Mouse (Mus musculus) erythroblast, adult 5-6 weeks (primary cell): ENCODE measurements around the gene Rbfox1. TPM values are rescaled to one million over a fixed set of nuclear protein-coding genes. Genes with fewer than 3 reads are reported as not detected.

Experiments used
- ATAC-seq: replicated peaks from 2 replicates; pipeline ENCODE4 v1.8.0; 2016; ENCODE audit warnings: moderate number of reproducible peaks, mild to moderate bottlenecking, moderate TSS enrichment, inconsistent platforms; ENCODE audit not compliant: poor library complexity, low FRiP score, severe bottlenecking
- total RNA-seq, 2 experiments: library from RNA; stranded (forward) in 1 of 2; stranded (reverse) in 1 of 2; fragments of 150-400 nt in 1 of 2; fragments of 200-764, 138-1000 nt in 1 of 2; gene quantifications; 2 replicates each; pipeline versions ENCODE4 v1.2.3 to v1.2.4; 2015 to 2017; ENCODE audit warnings: low replicate concordance in 2 of 2

Gene Rbfox1
- total RNA-seq, 2 experiments from 2014 or later = not detected

DNA sequence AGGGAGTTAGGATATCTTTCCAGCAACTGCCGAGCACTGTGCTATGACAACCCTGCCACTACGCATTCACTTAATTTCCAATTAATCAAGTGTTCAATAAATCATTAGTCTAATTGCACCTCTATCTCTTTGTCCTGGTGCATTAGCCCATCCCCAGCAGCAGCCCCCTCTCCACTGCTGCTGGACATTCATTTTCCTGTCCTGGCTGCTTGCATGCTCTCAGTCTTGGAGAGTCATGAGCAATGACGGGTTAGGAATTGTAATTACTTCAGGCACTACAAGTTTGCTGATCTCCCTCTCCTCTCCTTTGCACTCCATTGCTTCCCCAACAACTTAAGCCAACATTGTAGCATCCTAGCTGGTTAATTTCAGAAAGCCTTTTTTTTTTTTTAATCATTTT, 646.3 kb downstream of the Rbfox1 start:
- no peak for ATAC-seq

DNA sequence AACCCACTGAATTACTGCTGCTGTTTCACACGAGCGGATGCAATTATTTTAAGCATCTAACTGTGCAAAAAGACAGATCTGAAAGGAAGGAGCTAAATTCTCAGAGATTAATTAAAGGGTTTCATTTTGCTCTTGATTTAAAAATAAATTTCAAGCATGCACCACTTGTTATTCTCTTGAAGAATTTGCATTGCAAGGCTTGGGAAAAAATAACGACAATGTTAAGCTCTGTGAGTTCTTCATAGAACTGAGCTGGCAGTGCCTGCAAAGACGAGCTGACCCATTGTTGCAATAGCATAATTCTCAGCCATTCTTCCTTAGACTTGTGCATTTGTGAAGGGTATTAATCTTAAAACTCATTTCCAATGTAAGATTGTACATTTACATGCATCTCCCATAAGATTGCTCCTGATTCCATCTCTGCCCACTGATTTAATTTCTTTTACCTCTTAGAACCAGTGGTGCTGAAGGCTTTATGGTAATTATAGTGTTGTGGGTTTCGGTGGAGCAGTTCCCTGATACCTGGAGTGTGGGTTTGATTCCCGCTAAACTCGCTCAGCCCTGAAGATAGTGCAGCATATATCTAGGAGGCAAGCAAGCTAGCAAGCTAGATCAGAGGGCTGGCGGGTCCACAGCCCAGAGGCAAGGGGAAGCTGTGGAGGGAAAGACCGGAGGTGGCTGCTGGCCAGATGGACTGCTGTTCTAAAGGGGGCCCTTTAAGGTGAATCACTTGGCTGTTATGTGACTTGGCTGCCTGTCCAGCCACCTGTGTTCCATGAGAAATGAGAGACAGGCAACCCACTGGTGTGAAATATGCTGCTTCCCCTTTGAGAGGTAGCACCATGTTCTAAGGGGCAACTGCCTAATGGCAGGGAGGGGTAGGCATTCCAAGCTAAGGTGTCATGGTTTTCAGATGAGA, 647.2 kb downstream of the Rbfox1 start:
- no peak for ATAC-seq

DNA sequence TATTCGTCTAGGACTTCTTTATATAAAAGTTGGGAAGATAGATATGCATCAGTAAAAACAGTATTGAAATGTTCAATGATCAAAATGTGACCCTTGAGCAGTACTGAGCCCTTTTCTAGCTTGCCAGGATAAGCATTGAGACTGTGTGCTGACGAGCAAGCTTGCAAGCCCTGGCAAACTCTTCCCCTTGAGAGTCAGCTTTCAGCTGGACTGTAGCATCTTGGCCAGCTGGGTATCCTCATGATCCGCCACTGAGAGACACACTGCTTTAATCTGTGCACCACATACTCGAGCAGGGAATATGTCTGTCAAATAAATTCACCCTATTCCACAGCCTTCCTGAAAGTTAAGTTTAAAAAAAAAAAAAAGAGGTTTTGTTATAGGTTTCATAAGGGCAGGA, 670.6 kb downstream of the Rbfox1 start:
- no peak for ATAC-seq

DNA sequence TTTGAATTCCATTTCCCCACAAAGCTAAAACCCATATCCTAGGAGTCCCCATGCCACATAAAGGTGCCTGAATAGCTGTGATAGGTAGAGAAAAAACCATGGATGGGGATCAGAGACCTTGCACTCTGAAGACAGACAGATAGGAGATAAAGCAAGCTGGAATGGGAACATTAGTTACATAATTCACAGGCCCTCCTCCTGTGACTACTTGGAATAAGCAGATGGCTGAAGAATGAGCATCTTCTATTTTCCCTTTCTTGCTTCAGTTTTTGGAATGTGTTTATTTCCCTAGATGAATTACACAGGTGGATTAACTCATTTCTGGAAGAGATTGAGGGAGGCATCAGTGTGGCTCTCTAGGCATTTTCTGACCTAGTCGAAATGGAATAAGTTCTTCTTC, 672.6 kb downstream of the Rbfox1 start:
- ATAC-seq = no peak

DNA sequence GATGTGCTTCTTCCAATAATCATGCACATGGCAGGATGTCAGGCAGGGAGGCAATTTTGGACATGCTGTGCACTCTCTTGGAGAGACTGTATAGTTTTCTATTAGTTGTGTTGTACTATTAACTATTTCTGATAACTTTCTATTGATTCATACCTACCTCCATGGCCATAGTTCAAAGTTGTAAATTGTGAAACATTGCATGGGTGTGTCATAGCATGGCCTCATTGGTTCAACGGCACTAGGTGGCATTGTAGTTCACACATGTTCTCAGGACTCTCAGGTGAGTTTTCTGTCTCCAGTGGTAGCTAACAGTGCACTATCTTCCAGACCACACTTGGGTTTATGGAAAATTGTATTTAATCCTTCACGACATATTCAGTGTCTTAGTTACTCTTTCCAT, 699.5 kb downstream of the Rbfox1 start:
- no peak for ATAC-seq

DNA sequence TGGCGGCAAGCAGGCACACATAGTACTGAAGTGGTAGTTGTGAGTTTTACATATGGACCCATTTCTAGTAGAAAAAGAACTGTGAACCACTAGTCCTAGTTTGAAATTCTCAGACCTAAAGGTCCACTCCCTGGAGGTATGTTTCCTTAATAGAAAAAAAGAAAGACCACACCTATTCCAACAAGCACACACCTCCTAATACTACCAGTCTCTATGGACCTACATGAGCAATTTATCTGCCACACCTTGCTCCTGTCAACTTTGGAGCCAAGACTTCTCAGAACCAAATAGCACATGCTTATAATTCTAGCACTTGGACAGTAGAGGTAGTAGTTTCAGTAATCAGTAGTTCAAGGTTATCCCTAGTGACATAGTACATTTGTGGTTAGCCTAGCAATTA, 700.0 kb downstream of the Rbfox1 start:
- no peak for ATAC-seq

DNA sequence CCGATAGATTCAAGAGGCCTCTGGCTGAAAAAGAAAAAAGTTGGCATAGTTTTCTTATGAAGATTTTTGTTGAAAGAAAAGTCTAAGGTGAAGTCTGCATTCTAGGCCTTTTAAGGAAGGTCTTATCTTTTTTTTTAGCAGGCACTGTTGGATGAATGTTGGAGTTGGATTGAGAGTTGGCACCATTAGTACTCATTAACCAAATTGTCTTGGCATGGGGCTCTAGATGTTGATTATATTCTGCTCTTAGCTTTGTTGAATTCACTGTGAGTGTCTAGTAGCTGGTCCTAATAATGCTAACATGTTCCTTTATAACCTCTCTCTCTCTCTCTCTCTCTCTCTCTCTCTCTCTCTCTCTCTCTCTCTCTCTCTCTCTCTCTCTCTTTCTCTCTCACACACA, 731.4 kb downstream of the Rbfox1 start:
- ATAC-seq = no peak

DNA sequence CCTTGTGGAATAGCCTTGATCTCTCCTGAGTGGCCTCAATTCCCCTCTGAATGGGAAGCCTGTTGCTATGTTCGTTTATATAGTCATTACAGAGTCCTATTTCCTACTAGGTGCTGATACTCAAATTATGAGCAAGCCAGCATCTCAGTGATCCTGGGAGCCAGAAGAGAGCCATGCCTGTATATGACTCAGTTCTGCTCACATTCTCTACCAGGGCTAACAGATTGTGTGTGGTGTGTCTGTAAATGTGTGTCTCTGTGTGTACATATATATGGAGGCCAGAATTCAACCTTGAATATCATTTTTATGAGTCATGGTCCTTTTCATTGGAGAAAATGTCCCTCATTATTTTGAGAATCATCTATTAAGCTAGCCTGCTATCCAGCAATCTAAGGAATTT, 755.2 kb downstream of the Rbfox1 start:
- ATAC-seq = no peak

DNA sequence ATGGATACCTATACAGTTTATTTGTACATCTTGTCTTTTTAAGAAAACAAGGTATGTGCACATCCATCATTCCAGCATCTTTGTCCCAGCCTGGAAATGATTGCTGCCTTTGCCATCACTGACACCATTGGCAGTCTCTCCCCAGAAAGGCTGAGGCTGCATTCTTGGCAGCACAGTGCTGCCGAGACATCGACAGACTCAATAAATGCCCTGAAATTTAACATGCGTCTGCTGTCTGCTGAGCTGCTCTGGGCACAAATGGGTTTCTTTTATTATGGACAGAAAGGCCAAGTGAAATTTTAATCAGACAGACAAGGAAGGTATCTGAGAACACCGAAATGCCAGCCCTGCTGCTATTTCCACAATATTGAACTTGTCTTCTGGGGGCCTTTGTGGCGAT, 761.8 kb downstream of the Rbfox1 start:
- ATAC-seq = no peak

DNA sequence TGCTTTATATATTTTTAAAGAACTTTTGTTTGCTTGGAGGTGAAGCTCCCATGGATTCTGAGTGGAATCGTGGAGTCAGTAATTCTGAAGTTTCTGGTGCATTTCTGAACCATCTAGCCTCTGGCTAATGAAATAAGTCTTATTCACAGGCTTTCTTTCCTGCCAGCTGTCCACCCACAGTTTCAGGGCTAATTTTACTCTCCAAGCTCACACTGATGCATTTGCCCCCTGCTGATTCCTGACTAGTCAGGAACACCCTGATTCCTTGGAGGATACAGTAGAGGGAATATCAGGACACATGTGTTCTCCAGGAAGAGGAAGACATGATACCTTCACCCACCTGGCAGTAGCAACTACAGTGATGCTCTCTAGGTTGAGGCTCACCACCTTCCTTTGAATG, 763.6 kb downstream of the Rbfox1 start:
- ATAC-seq = no peak

DNA sequence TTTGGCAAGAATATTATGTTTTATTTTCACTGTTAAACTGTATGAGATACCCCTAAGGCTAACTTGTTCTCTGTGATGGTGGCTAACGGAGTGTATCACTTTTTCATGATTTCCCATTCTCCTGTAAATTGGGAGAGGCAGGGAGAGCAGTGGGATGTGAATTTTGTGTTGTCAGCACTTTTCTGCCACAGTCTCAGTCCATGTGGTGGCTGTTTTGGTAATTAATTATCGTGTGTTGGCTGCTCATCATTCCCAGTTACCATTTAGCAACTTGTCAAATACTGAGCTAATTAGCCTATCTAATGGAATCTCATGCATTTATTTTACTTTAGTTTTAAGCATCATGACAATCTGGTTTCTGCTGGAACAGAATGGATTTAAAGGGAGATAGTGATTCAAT, 773.4 kb downstream of the Rbfox1 start:
- ATAC-seq = no peak

DNA sequence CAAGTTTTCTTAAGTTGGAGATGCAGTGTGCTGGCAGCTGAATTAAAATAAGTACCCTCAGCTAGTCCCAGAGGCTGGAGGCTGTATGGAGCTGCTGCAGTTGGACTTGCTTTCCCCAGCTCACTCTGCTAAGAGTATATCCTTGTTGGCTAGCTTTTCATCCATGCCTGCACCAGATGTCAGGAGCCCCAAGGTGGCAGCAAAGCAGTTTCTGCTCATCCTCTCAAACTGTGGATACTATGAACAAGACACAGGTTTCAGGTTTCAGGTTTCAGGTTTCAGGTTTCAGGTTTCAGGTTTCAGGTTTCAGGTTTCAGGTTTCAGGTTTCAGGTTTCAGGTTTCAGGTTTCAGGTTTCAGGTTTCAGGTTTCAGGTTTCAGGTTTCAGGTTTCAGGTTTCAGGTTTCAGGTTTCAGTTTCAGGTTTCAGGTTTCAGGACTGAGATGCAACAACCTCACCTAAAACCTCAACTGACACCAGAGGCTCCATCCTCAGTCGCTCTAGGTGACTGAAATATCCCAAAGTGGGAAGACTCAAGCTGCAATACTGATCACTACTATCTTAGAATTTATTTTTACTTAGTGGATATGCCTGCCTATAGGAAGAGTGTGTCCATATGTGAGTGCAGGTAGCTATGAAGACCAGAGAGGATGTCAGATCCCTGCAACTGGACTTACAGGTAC, 801.1 kb downstream of the Rbfox1 start:
- no peak for ATAC-seq

DNA sequence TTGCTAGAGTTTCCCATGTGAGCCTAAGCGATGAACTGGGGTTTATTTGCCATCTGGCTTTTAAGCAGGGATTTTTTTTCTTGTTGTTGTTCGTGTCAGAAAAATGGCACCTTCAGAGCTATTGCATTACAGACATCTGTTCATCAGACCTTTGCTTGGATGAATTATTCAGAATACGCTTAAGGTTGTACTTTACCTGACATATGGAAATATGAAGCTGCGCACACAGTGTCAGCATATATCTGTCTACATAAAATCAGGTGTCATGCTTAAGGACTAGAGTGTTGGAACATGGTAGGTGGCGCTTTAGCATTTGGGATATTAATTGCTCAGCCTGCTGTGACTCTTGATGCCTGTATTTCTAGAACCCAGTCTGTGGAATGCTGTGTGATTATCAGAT, 819.7 kb downstream of the Rbfox1 start:
- no peak for ATAC-seq

DNA sequence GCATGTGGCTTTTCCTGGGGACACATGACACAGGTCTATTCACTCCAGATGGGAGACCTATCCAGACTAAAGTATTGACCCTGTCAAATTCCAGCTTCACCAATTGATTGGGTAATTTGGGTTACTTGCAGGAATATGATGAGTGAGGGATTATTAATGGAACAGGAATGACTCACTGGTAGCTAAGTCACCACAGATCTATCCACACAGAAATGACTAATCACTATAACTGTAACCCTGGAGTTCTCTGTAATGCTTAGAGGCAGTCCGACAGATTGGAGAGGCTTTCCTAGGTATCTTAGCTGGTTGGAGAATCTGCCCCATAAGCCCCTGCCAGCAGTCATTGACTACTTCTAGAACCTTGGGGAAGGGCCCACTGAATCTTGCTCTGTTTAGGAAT, 827.2 kb downstream of the Rbfox1 start:
- no peak for ATAC-seq

DNA sequence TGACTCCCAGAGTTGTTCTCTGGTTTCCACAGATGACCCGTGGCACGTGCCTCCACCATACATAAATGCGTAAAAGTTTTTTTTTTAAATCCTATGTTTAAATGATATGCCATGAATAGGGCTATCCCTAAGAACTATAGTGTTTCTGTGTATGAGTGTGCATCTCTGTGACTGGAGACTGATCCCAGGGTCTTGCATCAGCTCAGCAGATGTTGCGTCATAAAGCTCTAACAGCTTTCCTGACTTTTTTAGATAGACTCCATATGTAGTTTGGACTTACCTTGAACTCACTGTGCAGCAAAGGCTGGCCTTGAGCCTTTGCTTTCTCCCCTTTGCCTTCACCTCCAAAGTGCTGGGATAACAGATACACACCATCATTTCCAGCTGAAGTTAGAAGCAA, 830.1 kb downstream of the Rbfox1 start:
- no peak for ATAC-seq

DNA sequence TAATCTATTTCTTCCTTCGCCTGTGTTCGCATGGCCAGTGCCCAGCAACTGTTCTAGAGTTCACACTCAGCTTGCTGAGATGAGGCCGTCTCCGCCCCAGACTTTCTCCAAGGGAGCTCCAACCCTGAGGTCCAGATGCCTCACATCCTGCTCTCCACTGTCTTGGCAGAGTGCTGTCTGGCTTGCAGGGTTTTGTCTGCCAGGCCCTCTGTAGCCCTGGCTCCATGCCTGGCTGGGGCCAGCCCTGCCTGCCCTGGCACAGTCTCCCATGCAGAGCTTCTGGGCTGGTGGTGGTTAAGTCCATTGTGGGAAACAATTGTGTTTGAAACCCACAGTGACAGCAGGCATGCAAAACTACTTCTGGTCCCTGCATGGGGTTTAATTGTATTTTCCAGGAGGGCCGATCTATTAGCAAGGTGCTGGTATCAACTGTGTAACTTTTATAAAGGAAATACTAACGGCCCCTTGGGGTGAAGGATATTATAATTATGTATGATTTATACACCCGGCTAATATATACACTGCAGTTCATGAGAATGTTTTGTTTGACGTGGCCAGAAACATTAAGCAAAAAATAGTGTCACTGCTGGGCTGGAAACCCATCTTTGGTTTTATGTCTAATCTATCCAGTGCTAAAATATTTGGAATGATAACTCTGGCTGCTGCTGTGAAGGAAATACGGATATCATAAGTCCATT, 831.2 kb downstream of the Rbfox1 start:
- no peak for ATAC-seq

DNA sequence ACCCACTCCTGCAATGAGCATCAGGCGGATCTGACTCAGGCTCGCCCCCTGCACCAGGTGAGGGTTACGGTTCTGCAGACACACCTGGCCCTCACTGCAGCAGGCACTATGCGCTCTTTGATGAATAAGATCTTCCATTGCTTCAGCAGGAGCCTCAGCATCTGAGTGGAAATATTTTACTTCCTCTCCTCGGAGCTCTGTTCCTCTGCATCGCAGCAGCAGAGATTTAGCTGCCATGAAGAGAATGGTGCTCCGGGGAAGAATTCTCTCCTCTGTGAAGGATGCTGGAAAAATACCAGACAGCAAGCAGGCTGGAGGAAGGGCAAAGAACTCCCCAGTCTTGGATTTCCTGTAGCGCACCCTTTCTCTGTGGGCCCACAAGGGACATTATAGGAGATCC, 833.9 kb downstream of the Rbfox1 start:
- ATAC-seq = no peak

DNA sequence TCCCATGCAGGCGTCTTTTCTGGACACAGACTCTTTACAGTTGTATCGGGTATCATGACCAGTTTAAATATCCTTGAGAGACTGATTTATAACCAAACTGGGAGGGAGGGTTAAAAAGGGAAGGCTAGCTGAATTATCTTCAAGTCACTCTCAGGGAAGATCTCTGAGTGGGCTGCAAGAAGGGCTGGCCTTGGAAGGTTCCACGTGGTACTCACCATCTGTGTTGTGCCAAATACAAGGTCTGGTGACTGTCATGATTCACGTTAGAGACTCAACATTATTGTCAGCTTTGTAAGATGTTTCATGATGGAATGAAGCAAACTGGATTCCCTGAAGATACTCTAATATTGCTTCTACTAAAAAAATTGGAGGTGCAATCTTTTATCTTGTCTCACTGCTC, 847.5 kb downstream of the Rbfox1 start:
- ATAC-seq = no peak

DNA sequence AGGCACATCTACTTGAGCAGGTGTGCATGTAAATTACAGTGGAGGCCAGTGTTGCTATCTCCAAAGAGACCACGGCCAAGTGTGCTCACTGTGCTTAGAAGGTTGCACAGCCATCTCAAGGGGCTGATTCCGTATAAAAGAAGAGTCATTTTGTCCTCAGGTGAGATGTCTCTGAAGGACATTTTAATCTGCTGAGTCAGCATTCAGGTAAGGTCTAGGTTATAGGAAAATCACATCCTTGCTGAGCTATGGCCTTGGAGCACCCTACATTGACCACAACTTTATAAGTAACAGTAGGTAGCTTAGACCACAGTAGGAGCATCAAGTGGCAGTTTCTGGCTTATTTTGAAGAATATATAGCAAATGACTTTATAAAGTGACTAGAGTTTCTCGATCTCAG, 848.3 kb downstream of the Rbfox1 start:
- ATAC-seq = no peak

DNA sequence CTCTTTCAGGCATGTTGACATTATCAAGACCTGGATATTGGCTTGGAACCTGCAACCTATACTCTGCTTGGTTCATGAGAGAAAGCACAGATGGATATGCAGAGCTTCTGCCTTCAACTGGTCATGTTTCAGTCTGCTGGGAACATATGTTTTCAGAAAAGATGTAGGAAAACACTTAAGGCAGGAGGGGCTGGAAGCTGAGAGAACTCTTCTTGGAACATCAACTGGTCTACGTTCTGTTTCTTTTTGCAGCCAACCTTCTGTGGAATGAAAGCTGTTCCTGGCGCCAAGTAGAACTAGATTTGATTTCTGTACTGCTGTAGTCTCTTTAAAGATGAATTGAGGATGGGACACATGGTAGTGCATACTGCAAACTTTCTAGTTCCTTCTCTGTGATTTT, 851.4 kb downstream of the Rbfox1 start:
- ATAC-seq = no peak

DNA sequence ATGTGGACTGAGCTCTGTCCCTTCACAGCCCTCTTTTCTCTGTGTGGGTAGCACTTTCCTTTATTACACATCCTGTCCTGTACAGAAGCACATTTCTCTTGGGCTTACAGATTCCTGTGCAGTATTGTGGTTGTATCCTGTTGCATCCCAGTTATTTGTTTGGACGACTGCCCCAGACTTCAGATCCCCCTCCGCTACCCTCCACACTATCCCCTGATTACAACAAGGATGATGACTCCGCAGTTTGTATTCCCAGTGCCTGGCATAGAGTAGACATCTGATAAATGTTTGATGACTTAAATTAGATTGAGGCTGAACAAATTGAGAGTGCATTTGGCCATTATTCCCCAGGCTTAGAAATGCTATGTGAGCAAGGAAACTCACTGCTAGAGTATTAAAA, 851.8 kb downstream of the Rbfox1 start:
- no peak for ATAC-seq
